Mouse (Mus musculus) embryo, embryonic 11 days (tissue): ENCODE measurements around the gene Tmcc2.

ENCODE experiments used
- DNase-seq: peaks from one replicate; pipeline ENCODE4 v3.0.0-alpha.2; 2015

Gene Tmcc2

DNA sequence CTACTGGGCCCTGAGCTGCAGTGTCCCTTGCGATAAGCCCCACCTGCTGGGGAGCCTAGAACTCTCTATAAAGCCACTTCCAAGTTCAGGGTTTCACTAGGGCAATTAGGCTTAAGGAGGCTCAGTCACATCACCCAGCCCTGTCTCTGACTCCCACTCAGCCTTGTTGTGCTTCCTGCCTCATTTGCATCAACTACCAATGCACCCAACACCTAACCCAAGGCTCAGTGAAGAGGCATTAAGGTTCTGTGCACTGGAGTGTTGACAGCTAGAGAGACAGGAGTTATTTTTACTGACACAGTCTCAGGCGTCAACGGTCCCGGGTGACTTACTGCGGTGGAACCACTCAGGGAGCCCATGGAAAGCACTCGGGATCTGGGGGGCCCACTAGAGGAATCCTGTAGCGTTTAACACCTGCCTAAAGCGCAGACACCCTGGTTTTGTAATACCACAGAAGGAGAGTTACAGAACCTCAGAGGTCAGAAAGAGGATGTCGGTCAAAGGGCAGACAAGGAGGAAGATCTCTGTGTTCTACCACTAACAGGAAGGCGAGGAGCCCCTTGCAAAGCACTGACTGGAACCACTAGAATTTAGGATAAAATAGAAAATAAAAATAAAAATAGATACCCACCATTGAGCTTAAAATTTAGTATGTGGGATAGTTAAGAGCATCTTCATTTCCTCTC, 79.8 kb downstream of the Tmcc2 start:
- no peak for DNase-seq

DNA sequence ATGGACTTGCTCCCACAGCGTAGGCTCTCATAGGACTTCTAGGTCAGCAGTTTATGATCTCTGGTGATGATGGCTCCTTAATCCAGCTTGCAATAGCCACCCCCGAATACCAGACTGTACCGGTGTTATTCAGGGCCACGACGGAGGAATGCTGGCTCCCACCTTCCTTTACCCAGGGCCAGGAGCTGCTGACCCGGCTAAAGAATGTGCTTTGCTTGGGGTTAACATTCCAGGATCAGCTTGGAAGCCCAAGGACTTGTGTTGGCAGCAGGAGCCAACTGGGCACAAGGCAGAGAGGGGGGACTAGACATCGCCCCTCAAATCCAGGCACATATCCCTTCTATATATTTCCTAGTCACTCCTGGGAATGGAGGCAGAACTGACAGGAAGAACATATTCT, 80.3 kb downstream of the Tmcc2 start:
- DNase-seq: no peak

DNA sequence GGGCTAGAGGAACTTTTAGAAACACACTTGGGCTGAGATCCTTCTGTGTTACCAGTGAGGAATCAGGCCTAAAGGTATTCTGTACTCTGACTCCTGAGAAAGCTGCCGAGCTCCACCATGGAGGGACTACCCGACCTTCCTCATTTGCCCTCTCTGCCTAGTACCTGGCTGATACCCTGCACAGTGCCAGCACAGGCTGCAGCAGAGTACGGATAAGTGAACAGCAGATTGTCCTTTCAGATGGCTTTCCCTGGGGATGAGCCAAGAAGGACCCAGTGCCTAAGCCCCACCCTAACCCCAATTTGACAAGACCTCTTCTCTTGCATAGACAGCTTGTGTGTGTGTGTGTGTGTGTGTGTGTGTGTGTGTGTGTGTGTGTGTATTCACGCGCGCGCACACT, 82.4 kb downstream of the Tmcc2 start:
- DNase-seq: no peak

DNA sequence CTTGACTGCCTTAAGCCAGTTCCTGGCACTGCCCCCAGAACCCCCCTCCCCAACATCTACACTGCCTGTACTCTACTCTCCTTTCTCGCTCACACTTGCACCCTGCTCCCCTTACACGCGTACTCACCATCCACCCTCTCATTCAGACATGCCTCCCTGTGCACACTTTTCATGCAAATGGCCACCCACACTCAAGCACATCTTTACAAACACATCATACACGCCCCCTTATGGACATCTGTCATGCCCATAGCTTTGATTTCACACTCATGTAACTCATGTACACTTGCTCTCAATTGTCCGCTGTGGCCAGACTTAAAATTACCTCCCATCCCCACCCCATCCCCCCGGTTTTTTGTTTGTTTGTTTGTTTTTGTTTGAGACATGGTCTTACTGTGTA, 83.1 kb downstream of the Tmcc2 start:
- no peak for DNase-seq

DNA sequence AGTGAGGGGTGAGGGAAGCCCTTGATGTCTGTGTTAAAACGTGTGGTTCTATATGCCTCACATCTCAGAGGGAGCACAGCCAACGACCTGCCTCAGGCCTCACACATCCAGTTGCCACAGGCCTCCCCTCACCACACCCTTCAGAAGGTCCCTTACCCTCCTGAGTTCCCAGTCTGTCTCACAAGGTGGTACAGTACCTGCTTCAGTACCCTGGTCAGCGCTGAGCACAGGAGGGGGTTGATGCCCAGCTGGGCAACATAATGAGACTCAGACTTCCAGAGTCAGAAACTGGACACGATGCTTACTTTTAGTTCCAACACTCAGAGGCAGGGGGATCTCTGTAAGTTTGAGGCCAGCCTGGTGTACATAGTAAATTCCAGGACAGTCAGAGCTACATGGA, 84.3 kb downstream of the Tmcc2 start:
- no peak for DNase-seq
